Mouse (Mus musculus): ENCODE data around the gene Iscu. TPM values are rescaled to one million over a fixed set of nuclear protein-coding genes. Genes with fewer than 3 reads are reported as not detected.
"Not testable (repeated sequence)": the region's sequence is repeated elsewhere in the genome, so short reads cannot be mapped to it uniquely, and the experiment has no call there.

The Iscu gene
- polyA plus RNA-seq, 1 experiment from 2014 or later: 112 TPM

- Histone ChIP-seq H3K36me3 (ENCODE audit: insufficient read depth) (peaks cover 34% of the 10 kb centered on the region), H3K9me3 (ENCODE audit: low read depth, low read length) (no peaks in the 10 kb centered on the region), H3K4me1 (ENCODE audit: insufficient read depth) (no peaks in the 10 kb centered on the region), H3K27ac (ENCODE audit: low read depth) (no peak overlapping the region), H3K4me3 (ENCODE audit: low read depth, low read length) (no peak overlapping the region), H3K9ac (no peak overlapping the region), H3K4me2 (no peak overlapping the region), H3K27me3 (ENCODE audit: insufficient read depth, low read length) (no peaks in the 10 kb centered on the region)
- ATAC-seq (ENCODE audit: insufficient read depth): peak; percentile 12; the same call in 1 of the 2 replicates
- TF ChIP-seq CTCF (IDR thresholded peaks at IDR 0.05; ENCODE audit: low read depth): no peak
- DNase-seq: no peak
- 93% methylated on average over 3 of the region's 3 CpGs for WGBS
Observed at GRCm38 (mm10) chr5:113780082-113780752, 7.7 kb downstream of the Iscu start.

- Histone ChIP-seq H3K4me2 (no peak overlapping the region), H3K36me3 (ENCODE audit: insufficient read depth) (peaks cover 28% of the 10 kb centered on the region), H3K27me3 (ENCODE audit: insufficient read depth, low read length) (no peaks in the 10 kb centered on the region), H3K27ac (ENCODE audit: low read depth) (no peak overlapping the region), H3K9ac (no peak overlapping the region), H3K9me3 (ENCODE audit: low read depth, low read length) (no peaks in the 10 kb centered on the region), H3K4me1 (ENCODE audit: insufficient read depth) (no peaks in the 10 kb centered on the region), H3K4me3 (ENCODE audit: low read depth, low read length) (no peak overlapping the region)
- no peak for TF ChIP-seq CTCF (IDR thresholded peaks at IDR 0.05; ENCODE audit: low read depth)
- no peak for DNase-seq
- WGBS: 78% methylated on average over 5 of the region's 5 CpGs
- ATAC-seq (ENCODE audit: insufficient read depth): no peak
Observed at GRCm38 (mm10) chr5:113780763-113781162, 8.2 kb downstream of the Iscu start.

GRCm38 (mm10) chr5:113781254-113781653 lies 8.7 kb downstream of the Iscu start:
- H3K27me3 ChIP-seq (ENCODE audit: insufficient read depth, low read length): no peaks in the 10 kb centered on the region
- H3K9me3 ChIP-seq (ENCODE audit: low read depth, low read length): no peaks in the 10 kb centered on the region
- no peak for TF ChIP-seq CTCF (IDR thresholded peaks at IDR 0.05; ENCODE audit: low read depth)
- H3K4me1 ChIP-seq (ENCODE audit: insufficient read depth): no peaks in the 10 kb centered on the region
- H3K27ac ChIP-seq (ENCODE audit: low read depth): no peak overlapping the region
- no peak overlapping the region for H3K4me3 ChIP-seq (ENCODE audit: low read depth, low read length)
- H3K9ac ChIP-seq: no peak overlapping the region
- H3K4me2 ChIP-seq: no peak overlapping the region
- H3K36me3 ChIP-seq (ENCODE audit: insufficient read depth): peaks cover 23% of the 10 kb centered on the region
- no peak for ATAC-seq (ENCODE audit: insufficient read depth)
- no peak for DNase-seq
- WGBS: 76% methylated on average over 7 of the region's 7 CpGs

GRCm38 (mm10) chr5:113781875-113782274 lies 9.3 kb downstream of the Iscu start:
- no peaks in the 10 kb centered on the region for H3K4me1 ChIP-seq (ENCODE audit: insufficient read depth)
- no peak overlapping the region for H3K4me2 ChIP-seq
- 77% methylated on average over 7 of the region's 7 CpGs for WGBS
- no peak for ATAC-seq (ENCODE audit: insufficient read depth)
- no peak overlapping the region for H3K27ac ChIP-seq (ENCODE audit: low read depth)
- H3K36me3 ChIP-seq (ENCODE audit: insufficient read depth): peaks cover 17% of the 10 kb centered on the region
- DNase-seq: no peak
- H3K4me3 ChIP-seq (ENCODE audit: low read depth, low read length): no peak overlapping the region
- TF ChIP-seq CTCF (IDR thresholded peaks at IDR 0.05; ENCODE audit: low read depth): no peak
- no peaks in the 10 kb centered on the region for H3K9me3 ChIP-seq (ENCODE audit: low read depth, low read length)
- no peak overlapping the region for H3K9ac ChIP-seq
- H3K27me3 ChIP-seq (ENCODE audit: insufficient read depth, low read length): no peaks in the 10 kb centered on the region

- DNase-seq: no peak
- TF ChIP-seq CTCF (IDR thresholded peaks at IDR 0.05; ENCODE audit: low read depth): no peak
- 79% methylated on average over 7 of the region's 7 CpGs for WGBS
- H3K9me3 ChIP-seq (ENCODE audit: low read depth, low read length): no peaks in the 10 kb centered on the region
- no peaks in the 10 kb centered on the region for H3K27me3 ChIP-seq (ENCODE audit: insufficient read depth, low read length)
- H3K9ac ChIP-seq: no peak overlapping the region
- no peak overlapping the region for H3K4me3 ChIP-seq (ENCODE audit: low read depth, low read length)
- H3K4me2 ChIP-seq: no peak overlapping the region
- peak overlapping the region; percentile 81 for H3K27ac ChIP-seq (ENCODE audit: low read depth)
- H3K36me3 ChIP-seq (ENCODE audit: insufficient read depth): peaks cover 10% of the 10 kb centered on the region; the same call in 1 of the 2 replicates
- no peaks in the 10 kb centered on the region for H3K4me1 ChIP-seq (ENCODE audit: insufficient read depth)
- no peak for ATAC-seq (ENCODE audit: insufficient read depth)
Observed at GRCm38 (mm10) chr5:113782624-113783023, 10.1 kb downstream of the Iscu start.

- H3K4me1 ChIP-seq (ENCODE audit: insufficient read depth): peaks cover 4% of the 10 kb centered on the region; the same call in 1 of the 2 replicates
- H3K27ac ChIP-seq (ENCODE audit: low read depth): peak overlapping the region; percentile 81
- no peak for TF ChIP-seq CTCF (IDR thresholded peaks at IDR 0.05; ENCODE audit: low read depth)
- 6% methylated on average over 12 of the region's 12 CpGs for WGBS
- H3K9ac ChIP-seq: 0 out of 2 replicates have a peak overlapping the region, but pooled peaks have one; percentile 17
- no peaks in the 10 kb centered on the region for H3K9me3 ChIP-seq (ENCODE audit: low read depth, low read length)
- no peaks in the 10 kb centered on the region for H3K27me3 ChIP-seq (ENCODE audit: insufficient read depth, low read length)
- H3K4me3 ChIP-seq (ENCODE audit: low read depth, low read length): no peak overlapping the region
- H3K36me3 ChIP-seq (ENCODE audit: insufficient read depth): peaks cover 3% of the 10 kb centered on the region; the same call in 1 of the 2 replicates
- ATAC-seq (ENCODE audit: insufficient read depth): peak; percentile 79
- peak; percentile 81 for DNase-seq
- H3K4me2 ChIP-seq: peak overlapping the region; percentile 7; the same call in 1 of the 2 replicates
Observed at GRCm38 (mm10) chr5:113783581-113784001, 11.0 kb downstream of the Iscu start.

- not testable (repeated sequence) for H3K36me3 ChIP-seq (ENCODE audit: insufficient read depth); H3K4me1 ChIP-seq (ENCODE audit: insufficient read depth); H3K9me3 ChIP-seq (ENCODE audit: low read depth, low read length); H3K4me3 ChIP-seq (ENCODE audit: low read depth, low read length); H3K27me3 ChIP-seq (ENCODE audit: insufficient read depth, low read length)
- ATAC-seq (ENCODE audit: insufficient read depth) (peak; percentile 5; the same call in 1 of the 2 replicates), DNase-seq (peak; percentile 69)
- H3K9ac ChIP-seq: 0 out of 2 replicates have a peak overlapping the region, but pooled peaks have one; percentile 17
- peak overlapping the region; percentile 7; the same call in 1 of the 2 replicates for H3K4me2 ChIP-seq
- 32% methylated on average over 3 of the region's 3 CpGs for WGBS
- peak overlapping the region; percentile 81 for H3K27ac ChIP-seq (ENCODE audit: low read depth)
Observed at GRCm38 (mm10) chr5:113784104-113784503, 11.6 kb downstream of the Iscu start.

Data from lung, embryonic 14.5 days (tissue).